Mouse (Mus musculus): ENCODE measurements around the gene Pax1. TPM values are rescaled to one million over a fixed set of nuclear protein-coding genes. Genes with fewer than 3 reads are reported as not detected.

The Pax1 gene
- not detected for total RNA-seq (2022)

GRCm38 (mm10) chr2:147361581-147361980 is at the start of gene Pax1:
Gene Pax1, plus strand, starts transcription at chr2:147361925.
- DNase-seq, result no peak

GRCm38 (mm10) chr2:147321036-147321435 is 40.7 kb upstream of the Pax1 start:
- DNase-seq, result no peak

GRCm38 (mm10) chr2:147325178-147325577 is 36.5 kb upstream of the Pax1 start:
- no peak for DNase-seq

- DNase-seq, result no peak
These were observed 29.0 kb upstream of the Pax1 start for GRCm38 (mm10) chr2:147332731-147333130.

GRCm38 (mm10) chr2:147338729-147339128 is 23.0 kb upstream of the Pax1 start:
- DNase-seq, result no peak

- DNase-seq, result no peak
These were observed 21.9 kb upstream of the Pax1 start for GRCm38 (mm10) chr2:147339796-147340195.

- DNase-seq, result no peak
These were observed 19.5 kb upstream of the Pax1 start for GRCm38 (mm10) chr2:147342198-147342597.

GRCm38 (mm10) chr2:147359716-147360115 is 2.0 kb upstream of the Pax1 start:
- DNase-seq, result no peak

GRCm38 (mm10) chr2:147360401-147360800 is 1.3 kb upstream of the Pax1 start:
- DNase-seq, result no peak

- no peak for DNase-seq
These were observed 869 bp upstream of the Pax1 start for GRCm38 (mm10) chr2:147360856-147361255.

GRCm38 (mm10) chr2:147362316-147362715 is 591 bp downstream of the Pax1 start:
- DNase-seq, result no peak

- no peak for DNase-seq
These were observed 1.8 kb downstream of the Pax1 start for GRCm38 (mm10) chr2:147363401-147364130.

GRCm38 (mm10) chr2:147364198-147364597 is 2.5 kb downstream of the Pax1 start:
- no peak for DNase-seq

- no peak for DNase-seq
These were observed 3.5 kb downstream of the Pax1 start for GRCm38 (mm10) chr2:147364982-147365907.

- DNase-seq, result no peak
These were observed 4.3 kb downstream of the Pax1 start for GRCm38 (mm10) chr2:147365908-147366630.

GRCm38 (mm10) chr2:147367246-147367820 is 5.6 kb downstream of the Pax1 start:
- no peak for DNase-seq

- no peak for DNase-seq
These were observed 6.3 kb downstream of the Pax1 start for GRCm38 (mm10) chr2:147367911-147368591.

GRCm38 (mm10) chr2:147369561-147369960 is 7.8 kb downstream of the Pax1 start:
- DNase-seq, result no peak

GRCm38 (mm10) chr2:147370091-147370490 is 8.4 kb downstream of the Pax1 start:
- DNase-seq, result no peak

GRCm38 (mm10) chr2:147371289-147371688 is 9.6 kb downstream of the Pax1 start:
- DNase-seq, result no peak

GRCm38 (mm10) chr2:147371840-147372239 is 10.1 kb downstream of the Pax1 start:
- DNase-seq, result no peak

Measured in adrenal gland, adult 8-10 months (tissue).